Mouse (Mus musculus) lung, embryonic 16.5 days (tissue): ENCODE data around the gene Rev3l. TPM values are rescaled to one million over a fixed set of nuclear protein-coding genes. Genes with fewer than 3 reads are reported as not detected.

Source experiments
- ATAC-seq: fragments of 200-750 bp; cut with Nextera tagmentation; 2 replicates; pipeline ENCODE4 v1.8.0; 2017; ENCODE audit warnings: low read depth, mild to moderate bottlenecking, moderate library complexity
- H3K27ac ChIP-seq: fragments of 300-500 bp; sonication (generic); 2 replicates; pipeline ENCODE4 v1.5.1; 2014; ENCODE audit warnings: mild to moderate bottlenecking, control low read depth, low read length
- H3K27me3 ChIP-seq: fragments of 300-500 bp; sonication (generic); 2 replicates; pipeline ENCODE4 v1.6.1; 2014; ENCODE audit warnings: low read depth, low read length, mixed read lengths; ENCODE audit not compliant: control insufficient read depth, insufficient read depth
- H3K36me3 ChIP-seq: fragments of 300-500 bp; sonication (generic); 2 replicates; pipeline ENCODE4 v1.6.1; 2014; ENCODE audit warnings: low read length; ENCODE audit not compliant: control insufficient read depth, insufficient read depth
- H3K4me1 ChIP-seq: fragments of 300-500 bp; sonication (generic); replicated peaks from 2 replicates; pipeline ENCODE4 v1.6.1; 2014; ENCODE audit warnings: low read length, mixed read lengths; ENCODE audit not compliant: control insufficient read depth, insufficient read depth
- H3K4me2 ChIP-seq: fragments of 300-500 bp; sonication (generic); 2 replicates; pipeline ENCODE4 v1.6.1; 2014; ENCODE audit warnings: low read depth, low read length, control low read depth
- H3K4me3 ChIP-seq: fragments of 300-500 bp; sonication (generic); 2 replicates; pipeline ENCODE4 v1.5.1; 2014; ENCODE audit warnings: mild to moderate bottlenecking, low read length, control low read depth
- H3K9ac ChIP-seq: fragments of 300-500 bp; sonication (generic); 2 replicates; pipeline ENCODE4 v1.6.1; 2014; ENCODE audit warnings: low read length, control low read depth
- H3K9me3 ChIP-seq: fragments of 300-500 bp; sonication (generic); 2 replicates; pipeline ENCODE4 v1.6.1; 2016; ENCODE audit warnings: low read length; ENCODE audit not compliant: control insufficient read depth
- WGBS: fragments of 180-500 bp; shearing (Covaris S2); extraction: QIAGEN DNeasy Blood & Tissue Kit; methylation state at CpG from one replicate; pipeline ENCODE4 v1.1.7; 2014; 5-methylcytosine and 5-hydroxymethylcytosine counted together
- polyA plus RNA-seq: library from polyadenylated mRNA; unstranded; fragments of >200 nt; fragmentation: Nextera tagmentation; extraction: Ambion mirVana; gene quantifications from 2 replicates; pipeline ENCODE4 v1.2.1, GENCODE M21; 2015

The Rev3l gene
- 14.6 and 21.2 TPM in 2 replicates for polyA plus RNA-seq

- H3K27me3 ChIP-seq: no peaks in the 10 kb centered on the region
- peaks cover 9% of the 10 kb centered on the region for H3K4me1 ChIP-seq
- H3K4me3 ChIP-seq: peak within 1 kb of the TSS; percentile 94
- H3K9ac ChIP-seq: peak within 1 kb of the TSS; percentile 98
- peak within 1 kb of the TSS; percentile 76 for H3K4me2 ChIP-seq
- H3K9me3 ChIP-seq: no peaks in the 10 kb centered on the region
- WGBS: under 1% methylated on average over 43 of the region's 64 CpGs
- H3K36me3 ChIP-seq: no peaks in the 10 kb centered on the region
- ATAC-seq: peak; percentile 83
- peak within 1 kb of the TSS; percentile 100 for H3K27ac ChIP-seq
Observed at GRCm38 (mm10) chr10:39731736-39732265, at the start of gene Rev3l. Gene Rev3l (plus strand): TSS chr10:39732118.

- Histone ChIP-seq H3K4me3 (no peak overlapping the region), H3K27ac (no peak overlapping the region), H3K9me3 (no peaks in the 10 kb centered on the region), H3K9ac (no peak overlapping the region), H3K4me1 (no peaks in the 10 kb centered on the region; the same call in 1 of the 2 replicates), H3K4me2 (no peak overlapping the region), H3K36me3 (no peaks in the 10 kb centered on the region), H3K27me3 (no peaks in the 10 kb centered on the region)
- 55% methylated on average over 2 of the region's 2 CpGs for WGBS
- ATAC-seq: no peak
Observed at GRCm38 (mm10) chr10:39682556-39682955, 49.4 kb upstream of the Rev3l start.

- H3K9me3 ChIP-seq: no peaks in the 10 kb centered on the region
- no peak overlapping the region for H3K27ac ChIP-seq
- H3K4me2 ChIP-seq: no peak overlapping the region
- H3K4me1 ChIP-seq: no peaks in the 10 kb centered on the region; the same call in 1 of the 2 replicates
- no peak overlapping the region for H3K9ac ChIP-seq
- 83% methylated on average over 2 of the region's 2 CpGs for WGBS
- no peaks in the 10 kb centered on the region for H3K27me3 ChIP-seq
- no peak overlapping the region for H3K4me3 ChIP-seq
- H3K36me3 ChIP-seq: no peaks in the 10 kb centered on the region
- no peak for ATAC-seq
Observed at GRCm38 (mm10) chr10:39683481-39683880, 48.4 kb upstream of the Rev3l start.

GRCm38 (mm10) chr10:39686811-39687210 lies 45.1 kb upstream of the Rev3l start:
- no peak for ATAC-seq
- WGBS: 95% methylated on average over 4 of the region's 4 CpGs
- Histone ChIP-seq H3K9me3 (no peaks in the 10 kb centered on the region), H3K9ac (no peak overlapping the region), H3K4me2 (no peak overlapping the region), H3K4me1 (no peaks in the 10 kb centered on the region; the same call in 1 of the 2 replicates), H3K27me3 (no peaks in the 10 kb centered on the region), H3K4me3 (no peak overlapping the region), H3K36me3 (no peaks in the 10 kb centered on the region), H3K27ac (no peak overlapping the region)

- Histone ChIP-seq H3K27ac (no peak overlapping the region), H3K9ac (no peak overlapping the region), H3K4me3 (no peak overlapping the region), H3K4me1 (no peaks in the 10 kb centered on the region; the same call in 1 of the 2 replicates), H3K4me2 (no peak overlapping the region), H3K9me3 (no peaks in the 10 kb centered on the region), H3K27me3 (no peaks in the 10 kb centered on the region), H3K36me3 (no peaks in the 10 kb centered on the region)
- ATAC-seq: no peak; the same call in 1 of the 2 replicates
- 56% methylated on average over 3 of the region's 3 CpGs for WGBS
Observed at GRCm38 (mm10) chr10:39687851-39688250, 44.1 kb upstream of the Rev3l start.

GRCm38 (mm10) chr10:39691351-39692064 lies 40.4 kb upstream of the Rev3l start:
- H3K36me3 ChIP-seq: no peaks in the 10 kb centered on the region
- H3K9ac ChIP-seq: no peak overlapping the region
- no peak overlapping the region for H3K4me2 ChIP-seq
- H3K4me3 ChIP-seq: no peak overlapping the region
- no peaks in the 10 kb centered on the region for H3K27me3 ChIP-seq
- ATAC-seq: no peak
- 41% methylated on average over 11 of the region's 11 CpGs for WGBS
- H3K9me3 ChIP-seq: no peaks in the 10 kb centered on the region
- H3K27ac ChIP-seq: no peak overlapping the region
- no peaks in the 10 kb centered on the region; the same call in 1 of the 2 replicates for H3K4me1 ChIP-seq

GRCm38 (mm10) chr10:39692152-39692551 lies 39.8 kb upstream of the Rev3l start:
- no peak overlapping the region for H3K27ac ChIP-seq
- ATAC-seq: no peak
- H3K4me2 ChIP-seq: no peak overlapping the region
- H3K4me1 ChIP-seq: no peaks in the 10 kb centered on the region; the same call in 1 of the 2 replicates
- no peaks in the 10 kb centered on the region for H3K36me3 ChIP-seq
- 64% methylated on average over 2 of the region's 2 CpGs for WGBS
- no peaks in the 10 kb centered on the region for H3K27me3 ChIP-seq
- H3K9ac ChIP-seq: no peak overlapping the region
- no peak overlapping the region for H3K4me3 ChIP-seq
- no peaks in the 10 kb centered on the region for H3K9me3 ChIP-seq

- no peak overlapping the region for H3K9ac ChIP-seq
- 74% methylated on average over 2 of the region's 2 CpGs for WGBS
Observed at GRCm38 (mm10) chr10:39707717-39708510, 24.0 kb upstream of the Rev3l start.

GRCm38 (mm10) chr10:39716936-39717335 lies 15.0 kb upstream of the Rev3l start:
- no peaks in the 10 kb centered on the region for H3K36me3 ChIP-seq
- WGBS: 90% methylated on average over 5 of the region's 5 CpGs
- H3K9ac ChIP-seq: no peak overlapping the region
- H3K4me2 ChIP-seq: no peak overlapping the region
- H3K27ac ChIP-seq: no peak overlapping the region
- H3K4me3 ChIP-seq: no peak overlapping the region
- ATAC-seq: no peak
- no peaks in the 10 kb centered on the region for H3K27me3 ChIP-seq
- no peaks in the 10 kb centered on the region for H3K4me1 ChIP-seq
- H3K9me3 ChIP-seq: no peaks in the 10 kb centered on the region

More at GRCm38 (mm10) chr10:39707717-39708510, 24.0 kb upstream of the Rev3l start:
- Histone ChIP-seq H3K36me3 (no peaks in the 10 kb centered on the region), H3K4me1 (no peaks in the 10 kb centered on the region), H3K27ac (no peak overlapping the region), H3K4me3 (no peak overlapping the region), H3K27me3 (no peaks in the 10 kb centered on the region), H3K4me2 (no peak overlapping the region), H3K9me3 (no peaks in the 10 kb centered on the region)
- no peak for ATAC-seq
